Mouse (Mus musculus): Measurements from ENCODE around the gene Cysrt1.

Gene Cysrt1

DNA sequence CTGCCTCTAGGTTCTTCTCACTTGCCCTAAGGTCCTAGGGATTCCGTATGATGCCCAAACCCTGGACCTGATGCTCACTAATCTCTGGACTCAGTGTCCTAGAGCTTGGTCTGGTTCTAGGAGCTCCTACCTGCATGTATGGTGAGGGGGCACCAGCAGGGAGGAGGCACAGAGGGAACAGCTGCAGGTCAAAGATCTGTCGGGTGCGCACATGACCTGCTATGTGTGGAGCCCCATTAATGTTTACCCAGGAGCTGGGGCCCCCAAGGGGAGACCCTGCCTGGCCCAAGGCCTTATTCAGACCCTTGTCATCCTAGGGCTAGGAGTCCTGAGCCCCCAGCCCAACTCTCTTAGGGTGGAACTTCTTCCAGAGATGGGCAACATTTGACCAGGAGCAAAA is 8.2 kb downstream of the Cysrt1 start, which contains the start of gene Slc34a3:
TSS of gene Slc34a3 (minus strand) at position 315 of the 400 bp plus-strand sequence.
- no peak for DNase-seq

DNA sequence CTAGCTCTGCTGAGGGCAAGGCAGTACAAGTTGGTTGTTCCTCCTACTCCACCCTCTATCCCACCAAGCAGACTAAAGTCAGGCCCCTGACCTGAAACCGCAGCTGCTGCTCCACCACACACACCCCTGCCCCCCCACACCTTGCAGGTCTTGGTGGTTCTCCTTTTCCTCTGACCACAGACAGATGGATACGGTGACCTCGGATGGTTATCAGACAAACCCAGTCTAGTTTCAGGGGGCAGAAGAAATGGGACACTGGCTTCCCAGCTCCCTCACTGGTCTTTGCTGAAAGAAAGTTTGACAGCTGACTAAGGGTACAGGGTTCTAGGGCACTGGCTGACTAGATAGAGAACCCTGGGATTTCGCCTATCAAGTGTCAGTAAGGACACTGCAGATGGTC is 8.8 kb downstream of the Cysrt1 start:
- no peak for DNase-seq

DNA sequence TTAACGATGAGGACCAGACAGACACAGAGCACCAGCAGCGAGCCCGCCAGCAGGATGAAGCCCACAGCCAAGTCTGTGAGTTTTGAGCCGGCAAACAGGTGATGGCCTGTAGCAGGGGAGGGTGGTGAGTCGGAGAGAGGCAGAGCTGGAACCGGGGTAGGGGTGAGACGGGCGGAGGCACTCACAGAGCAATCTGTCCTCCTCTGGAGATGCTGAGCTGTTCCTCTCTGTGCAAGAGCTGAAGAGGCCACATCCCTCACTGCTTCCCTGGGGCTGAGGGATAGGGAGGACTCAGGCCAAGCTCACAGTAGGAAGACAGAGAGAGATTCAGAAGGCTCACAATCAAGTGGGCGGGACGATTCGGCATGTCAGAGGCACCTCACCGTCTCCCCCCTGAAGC is 11.2 kb downstream of the Cysrt1 start:
- no peak for DNase-seq

GRCm38 (mm10) chr2:25230581-25230980 is 11.7 kb downstream of the Cysrt1 start:
- DNase-seq: no peak

DNA sequence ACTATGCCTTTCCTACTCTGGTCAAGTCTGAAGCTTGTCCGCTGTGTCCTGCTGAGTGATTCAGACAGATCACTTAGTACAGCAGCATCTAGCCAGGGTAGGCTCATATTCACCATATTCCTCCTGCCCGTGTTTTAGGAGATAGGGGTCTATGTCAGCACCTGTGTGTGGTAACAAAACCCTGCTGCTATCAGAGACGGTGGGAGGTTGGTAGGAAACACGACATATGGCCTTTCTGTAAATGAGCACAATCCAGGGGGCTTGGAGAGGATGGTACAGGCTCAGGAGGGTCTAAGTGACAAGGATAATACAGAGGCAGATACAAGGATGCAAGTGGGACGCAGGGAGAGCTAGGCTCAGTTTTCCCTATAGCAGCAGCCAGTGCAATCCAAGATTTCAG is 12.7 kb downstream of the Cysrt1 start:
- no peak for DNase-seq

DNA sequence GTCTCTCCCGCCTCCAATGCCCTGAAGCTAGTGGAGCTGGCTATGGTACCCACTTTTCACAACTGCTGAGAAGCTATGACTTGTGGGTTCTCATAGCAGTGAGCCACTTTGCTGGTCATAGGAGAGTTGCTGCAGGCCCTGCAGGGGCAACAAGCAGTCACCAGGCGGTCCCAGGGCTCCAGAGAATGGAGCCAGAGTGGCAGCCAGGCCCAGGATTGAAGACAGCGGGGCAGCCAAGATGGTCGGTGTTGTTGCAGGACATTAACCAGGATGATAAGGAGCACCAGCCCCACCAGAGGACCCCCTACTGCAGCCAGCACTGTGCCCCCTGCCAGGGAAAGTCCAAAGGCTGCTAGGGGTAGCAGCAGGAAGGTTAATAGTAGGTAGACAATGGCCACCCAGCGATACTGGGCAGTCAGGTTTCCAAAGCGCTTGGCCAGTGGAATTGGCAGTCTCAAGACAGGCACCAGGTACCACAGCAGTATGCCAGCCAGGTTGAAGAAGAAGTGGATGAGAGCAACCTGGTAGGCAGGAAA is 13.2 kb downstream of the Cysrt1 start:
- DNase-seq: no peak

DNA sequence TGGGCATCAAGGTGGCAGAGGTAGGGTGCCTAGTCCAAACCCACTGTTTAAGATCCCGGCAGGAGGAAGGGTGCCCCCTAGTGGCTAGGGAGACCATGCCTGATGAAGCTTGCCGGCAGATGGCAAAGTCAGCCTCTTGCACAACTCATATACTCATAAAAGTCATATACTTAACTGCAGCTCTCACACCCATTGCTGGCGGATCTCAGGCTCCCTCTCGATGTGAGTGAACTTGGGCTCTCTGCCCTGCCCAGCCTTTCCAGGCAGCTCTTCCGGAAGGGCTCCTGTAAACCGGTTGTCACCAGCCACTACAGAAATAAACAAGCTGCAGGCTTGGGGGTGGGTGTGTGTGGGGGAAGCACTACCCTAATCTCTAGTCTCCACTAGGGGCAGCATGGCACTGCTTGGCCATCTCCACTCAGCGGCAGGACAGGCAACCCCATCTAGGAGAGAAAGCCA is 13.8 kb downstream of the Cysrt1 start:
- peak; percentile 84 for DNase-seq

DNA sequence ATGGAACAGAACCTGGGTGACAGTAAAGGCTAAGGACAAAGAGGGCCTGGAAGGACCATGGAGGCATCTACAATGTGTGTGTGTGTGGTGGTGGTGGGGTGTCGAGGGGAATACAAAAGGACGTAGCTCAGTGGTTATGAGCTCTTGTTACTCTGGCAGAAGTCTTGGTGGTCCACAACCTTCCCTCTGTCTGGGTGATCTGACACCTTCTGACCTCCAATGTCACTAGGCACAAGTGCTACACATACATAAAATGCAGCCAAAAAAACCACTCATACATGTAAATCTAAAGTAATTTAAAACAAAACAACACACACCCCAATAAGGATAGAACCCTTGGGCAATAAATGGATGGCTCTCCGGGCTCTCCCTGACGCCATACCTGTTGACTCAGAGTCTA is 14.8 kb downstream of the Cysrt1 start:
- no peak for DNase-seq

GRCm38 (mm10) chr2:25226864-25227263 is 15.4 kb downstream of the Cysrt1 start:
- peak; percentile 37 for DNase-seq

- no peak for DNase-seq
Observed at GRCm38 (mm10) chr2:25225811-25226379, 16.4 kb downstream of the Cysrt1 start.

DNA sequence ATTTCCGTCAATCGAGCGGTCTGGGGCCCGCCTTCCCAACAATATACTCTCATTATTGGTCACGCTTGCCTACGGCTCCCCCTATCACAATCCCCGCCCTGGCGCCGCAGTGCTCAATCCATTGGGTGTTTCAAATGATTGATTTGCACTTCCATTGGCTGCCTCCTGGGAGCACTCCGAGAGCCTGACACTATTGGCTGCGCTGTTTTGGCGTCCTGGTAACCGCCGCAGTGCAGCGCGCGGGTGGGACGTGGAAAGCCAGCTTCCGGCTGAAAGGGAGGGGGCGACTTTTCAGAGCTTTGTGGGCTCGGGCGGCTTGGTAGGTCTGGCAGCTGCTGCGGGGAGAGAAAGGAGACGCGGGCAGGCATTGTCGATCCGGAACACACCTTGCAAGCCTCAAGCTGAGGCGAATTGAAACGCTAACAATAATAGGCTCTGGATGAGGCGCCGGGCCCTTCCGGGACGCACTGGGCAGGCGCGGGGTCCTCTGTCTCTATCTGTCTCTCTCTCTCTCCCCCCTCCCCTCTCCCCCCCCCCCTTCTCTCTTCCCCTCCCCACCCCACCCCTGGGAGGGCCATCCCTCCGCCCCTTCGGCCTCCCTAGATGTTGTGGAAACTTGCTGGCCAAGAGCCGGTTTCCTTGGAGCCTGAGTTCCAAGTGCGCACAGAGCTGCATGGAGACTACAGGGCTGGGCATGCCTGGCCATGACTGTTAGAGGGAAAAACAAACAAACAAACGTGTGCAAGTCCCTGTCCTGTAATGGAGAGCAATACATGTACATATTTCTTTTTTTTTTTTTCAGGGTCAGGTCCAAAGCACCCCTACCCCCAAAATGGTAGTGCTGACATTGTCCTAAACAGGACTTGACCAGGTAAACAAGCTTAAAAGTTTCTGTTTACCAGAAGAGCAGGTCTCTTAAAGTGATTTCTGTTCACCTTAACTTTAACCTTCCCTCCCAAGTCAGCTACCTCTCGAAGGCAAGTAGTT is 17.2 kb downstream of the Cysrt1 start:
- DNase-seq: peak; percentile 96

DNA sequence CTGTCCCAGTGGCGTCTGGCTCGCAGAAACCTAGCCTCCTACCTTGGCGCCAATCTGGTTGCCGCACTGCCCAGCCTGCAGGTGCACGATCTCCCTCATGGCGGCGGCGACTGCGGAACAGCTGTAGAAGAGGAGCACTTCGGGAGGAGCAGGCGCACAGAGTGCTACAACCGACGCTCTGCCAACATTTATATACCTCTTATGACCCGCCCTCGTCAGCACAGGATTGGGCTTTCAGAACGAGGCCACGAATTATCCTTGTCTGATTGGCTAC is 17.8 kb downstream of the Cysrt1 start, which contains the start of gene Tubb4b:
TSS of gene Tubb4b (minus strand) at position 211 of the 274 bp plus-strand sequence.
- no peak for DNase-seq

GRCm38 (mm10) chr2:25223681-25224491 is 18.4 kb downstream of the Cysrt1 start:
- DNase-seq: peak; percentile 77

- no peak for DNase-seq
Observed at GRCm38 (mm10) chr2:25221331-25221772, 20.9 kb downstream of the Cysrt1 start.

DNA sequence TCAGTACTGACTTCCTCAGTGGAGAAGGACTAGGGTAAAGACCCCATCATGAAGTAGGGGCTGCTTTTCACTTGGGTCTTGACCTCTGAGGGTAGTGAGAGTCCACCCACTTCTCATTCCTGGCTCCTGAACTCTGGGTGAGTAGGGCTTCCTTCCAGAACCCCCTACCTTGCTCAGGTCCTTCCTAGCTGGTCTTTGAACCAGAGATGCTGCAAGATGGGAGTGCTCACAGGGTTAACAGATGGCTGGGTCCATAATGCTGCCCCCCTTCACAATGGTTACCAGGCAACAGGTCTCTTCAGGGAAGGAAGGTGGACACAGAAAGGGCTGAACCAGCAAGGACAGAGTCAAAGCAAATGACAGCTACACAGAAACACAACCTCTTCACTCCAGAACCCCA is 23.8 kb downstream of the Cysrt1 start, which contains the start of gene Fam166a:
TSS of gene Fam166a (plus strand) at position 301 of the 400 bp plus-strand sequence.
- DNase-seq: no peak

DNA sequence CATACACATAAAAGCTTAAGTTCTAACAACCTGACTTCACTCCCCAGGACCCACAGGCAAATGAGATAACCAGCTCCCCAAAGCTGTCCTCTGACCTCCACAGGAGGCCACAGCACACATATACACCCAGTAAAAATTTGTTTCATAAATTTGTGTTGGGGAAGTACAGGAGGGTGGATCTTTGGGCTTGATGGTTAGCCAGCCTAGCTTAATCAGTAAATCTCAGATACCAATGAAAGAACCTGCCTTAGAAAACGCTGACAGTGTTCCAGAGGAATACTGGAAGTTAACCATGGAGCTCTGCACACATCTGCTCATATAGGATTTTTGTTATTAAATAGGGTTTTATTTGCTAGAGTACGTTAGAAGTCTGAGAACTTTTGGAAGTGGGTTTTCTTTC is 24.6 kb downstream of the Cysrt1 start:
- no peak for DNase-seq

DNA sequence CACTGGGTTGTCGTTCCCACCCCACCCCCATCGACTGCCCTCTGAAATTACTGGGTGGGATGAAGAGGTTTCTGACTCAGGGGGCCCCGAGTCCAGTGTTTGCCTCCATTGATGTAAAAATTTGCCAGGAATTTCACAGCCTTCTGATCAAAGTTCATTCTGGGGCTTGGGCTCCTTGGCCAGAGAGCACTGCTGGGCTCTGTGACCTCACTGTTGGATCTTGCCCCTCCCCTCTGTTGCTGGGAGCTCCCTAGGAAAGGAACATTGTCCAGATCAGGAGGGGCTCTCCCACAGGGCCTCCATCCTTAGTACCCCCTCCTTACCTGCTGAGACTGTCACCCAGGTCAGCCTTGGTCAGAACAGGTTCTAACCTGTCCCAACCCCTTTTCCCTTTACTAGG is 27.8 kb downstream of the Cysrt1 start, which contains the start of gene Stpg3:
TSS of gene Stpg3 (minus strand) at position 194 of the 400 bp plus-strand sequence.
- DNase-seq: no peak

- DNase-seq: no peak
Observed at GRCm38 (mm10) chr2:25213266-25213865, 28.9 kb downstream of the Cysrt1 start.

GRCm38 (mm10) chr2:25211121-25211670 is 31.1 kb downstream of the Cysrt1 start, which contains the start of gene Nelfb:
Nelfb (minus strand) TSS chr2:25211489.
- peak; percentile 83 for DNase-seq

DNA sequence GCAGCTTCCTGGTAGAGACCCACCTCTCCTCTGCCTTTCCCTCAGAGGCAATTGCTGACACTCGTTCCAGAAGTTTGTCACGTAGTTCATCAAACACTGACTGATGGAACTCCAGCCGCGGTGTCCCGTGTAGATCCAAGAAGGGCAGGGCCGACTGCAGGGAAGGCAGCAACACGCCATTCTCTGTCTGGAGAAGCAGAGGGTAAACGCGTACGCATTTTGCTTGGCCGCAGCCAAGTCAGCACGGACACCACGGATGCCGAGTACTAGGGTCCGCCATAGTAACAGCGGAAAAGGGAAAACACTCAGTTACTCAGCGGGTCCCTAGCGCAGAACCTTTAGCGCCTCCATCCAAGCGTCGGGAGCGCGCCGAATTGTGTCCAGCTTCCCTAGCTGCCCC is 31.6 kb downstream of the Cysrt1 start:
- no peak for DNase-seq

DNA sequence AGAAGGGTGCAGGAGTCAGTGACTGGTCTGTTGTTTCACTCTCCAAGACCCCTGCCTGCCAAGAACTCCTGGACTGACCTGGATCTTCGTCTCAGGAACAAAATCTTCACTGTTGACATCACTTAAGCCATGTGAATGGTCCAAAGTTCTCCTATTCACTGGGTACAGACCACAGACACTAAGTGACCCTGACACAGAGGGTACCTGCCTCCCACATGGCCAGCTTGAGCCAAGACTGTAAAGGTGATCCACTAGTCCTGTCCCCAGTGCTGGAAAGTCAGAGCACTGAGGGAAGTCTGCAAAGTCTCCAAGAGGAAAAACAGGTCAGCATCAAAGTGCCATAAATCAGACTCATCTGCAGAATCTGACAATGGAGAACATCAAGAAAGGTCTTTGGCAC is 34.7 kb downstream of the Cysrt1 start:
- no peak for DNase-seq

Data from right cerebral cortex, postnatal 14 days (tissue).